Mouse (Mus musculus) olfactory bulb, adult 2 months (tissue): ENCODE measurements around the gene Smg5.
"Not testable (repeated sequence)": the region's sequence is repeated elsewhere in the genome, so short reads cannot be mapped to it uniquely, and the experiment has no call there.

Experiments used
- CTCF ChIP-seq: fragments of 200-500 bp; IDR thresholded peaks from 2 replicates; pipeline ENCODE4 v1.5.1; 2012; ENCODE audit warnings: low read depth, mild to moderate bottlenecking, low read length, moderate library complexity; ENCODE audit not compliant: insufficient read depth
- POLR2A ChIP-seq: fragments of 200-500 bp; IDR thresholded peaks from 2 replicates; pipeline ENCODE4 v1.6.1; 2012; ENCODE audit warnings: mild to moderate bottlenecking, low read depth, low read length, moderate library complexity; ENCODE audit not compliant: insufficient read depth

DNA sequence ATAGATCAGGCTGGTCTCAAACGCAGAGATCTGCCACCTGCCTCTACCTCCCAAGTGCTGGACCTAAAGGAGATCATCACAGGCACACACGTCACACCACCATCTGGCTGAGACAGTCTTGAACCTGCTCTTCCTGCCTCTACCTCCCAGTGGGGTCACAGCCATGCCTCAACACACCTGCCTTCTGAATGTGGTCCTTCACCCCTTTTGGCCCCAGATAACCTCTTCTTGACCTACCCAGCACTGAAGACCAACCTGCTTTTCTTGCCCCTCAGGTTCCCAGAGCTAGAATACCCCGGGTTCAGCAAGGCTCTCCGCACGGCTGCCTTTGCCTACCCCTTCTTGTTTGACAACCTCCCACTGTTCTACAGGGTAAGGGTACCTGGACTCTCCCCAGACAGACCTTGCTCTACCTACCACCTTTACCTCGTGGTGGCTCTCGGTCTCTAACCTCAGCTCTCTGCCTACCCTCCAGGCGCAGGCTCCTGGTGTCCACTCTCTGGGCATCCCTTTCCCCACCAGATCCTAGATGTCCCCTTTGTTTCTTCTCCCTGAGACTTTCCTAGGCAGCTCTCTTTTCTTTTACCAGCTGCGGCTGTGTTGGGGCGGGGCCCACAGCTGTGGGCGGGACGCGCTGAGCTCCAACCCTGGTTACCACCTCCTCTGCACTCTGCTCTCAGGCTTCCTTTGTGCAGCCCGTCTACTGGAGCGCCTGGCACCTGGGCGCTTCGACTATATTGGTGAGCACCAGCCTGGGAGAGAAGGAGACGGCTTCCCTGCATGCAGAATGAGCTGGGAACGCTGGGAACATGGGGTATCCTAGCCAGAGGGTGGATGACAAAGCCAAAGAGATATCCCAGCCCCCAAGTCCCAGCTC is 39.9 kb downstream of the Smg5 start:
- 0 out of 2 replicates have a peak, but pooled peaks have one; percentile 35 for TF ChIP-seq POLR2A
- TF ChIP-seq CTCF: not testable (repeated sequence)
